Mouse (Mus musculus): ENCODE data around the gene Lrp1.
A peak's percentile ranks its signal among the peaks of the same experiment; 100 is the strongest.

Gene Lrp1

DNA sequence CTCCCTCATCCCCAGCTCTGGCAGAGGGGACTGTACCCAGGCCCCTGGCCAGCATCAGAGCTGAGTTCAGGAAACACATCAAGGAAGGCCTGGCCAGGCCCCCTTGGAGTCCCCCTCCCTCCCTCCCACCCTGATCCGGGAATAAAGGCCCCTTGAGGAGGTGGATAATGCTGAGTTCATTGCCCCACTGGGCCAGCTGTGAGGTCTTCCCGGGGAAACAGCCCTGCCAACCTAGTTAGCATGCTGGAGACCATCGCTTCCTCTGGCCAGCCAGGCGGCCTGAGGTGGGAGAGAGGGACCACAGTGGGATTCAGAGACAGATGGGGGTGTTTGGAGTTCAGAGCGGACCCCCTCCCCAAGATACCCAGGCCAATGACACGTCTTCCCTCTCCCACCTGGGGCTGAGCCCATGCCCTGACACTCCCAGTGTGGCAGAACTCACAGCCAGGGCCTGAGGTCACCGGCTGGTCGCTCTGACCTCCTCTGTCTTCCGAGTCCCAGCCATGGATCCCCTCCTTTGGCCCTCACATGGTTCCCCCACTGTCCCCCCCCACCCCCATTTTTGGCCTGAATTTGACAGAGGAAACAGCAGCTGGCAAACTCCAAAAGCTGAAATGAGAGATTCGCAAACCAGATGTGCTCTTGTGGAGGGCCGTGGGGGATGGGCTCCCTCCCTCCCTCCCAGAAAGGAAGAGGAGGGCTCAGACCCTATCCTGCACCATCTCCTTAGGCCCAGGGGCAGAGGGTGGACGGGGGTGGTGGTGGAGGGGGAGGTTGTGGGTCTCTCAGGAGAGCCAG, 6.5 kb downstream of the Lrp1 start:
- no peak for DNase-seq

GRCm38 (mm10) chr10:127612079-127612775, 8.7 kb downstream of the Lrp1 start:
- DNase-seq, result no peak

DNA sequence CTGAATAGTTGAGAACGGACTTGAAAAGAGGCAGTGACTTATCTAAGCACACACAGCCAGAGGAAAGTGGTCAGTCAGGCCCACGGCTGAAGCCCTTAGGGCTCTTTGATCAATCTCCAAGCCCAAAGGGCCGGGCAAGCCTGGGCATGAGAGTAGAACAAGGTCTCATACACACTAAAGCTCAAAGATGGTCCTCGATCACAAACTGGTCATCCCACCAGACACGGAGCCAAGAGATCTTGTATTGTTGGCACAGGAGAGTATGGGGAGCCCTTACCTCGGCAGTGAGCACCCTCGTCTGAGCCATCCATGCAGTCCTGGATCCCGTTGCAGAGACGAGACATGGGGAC, 10.9 kb downstream of the Lrp1 start:
- no peak for DNase-seq

- DNase-seq, result no peak
These were observed 11.4 kb downstream of the Lrp1 start for GRCm38 (mm10) chr10:127609415-127610065.

DNA sequence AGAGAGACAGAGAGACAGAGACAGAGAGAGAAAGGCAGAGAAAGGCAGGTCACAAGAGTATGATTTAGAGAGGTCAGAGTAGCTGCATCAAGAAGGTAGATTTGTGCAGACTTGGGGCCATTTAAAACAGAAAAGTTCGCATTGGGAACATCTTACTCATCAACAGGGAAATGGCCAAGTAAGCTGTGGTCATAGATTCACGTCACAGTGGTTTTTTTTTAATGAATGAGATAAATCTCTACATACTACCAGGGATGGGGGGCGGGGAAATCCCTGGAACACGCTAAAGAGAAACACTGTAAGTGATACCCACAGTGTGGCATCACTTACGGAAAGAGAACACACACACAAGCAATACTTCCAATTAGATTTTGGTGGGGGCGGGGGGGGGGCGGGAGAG, 13.9 kb downstream of the Lrp1 start:
- DNase-seq, result no peak

- no peak for DNase-seq
These were observed 15.2 kb downstream of the Lrp1 start for GRCm38 (mm10) chr10:127605756-127606155.

GRCm38 (mm10) chr10:127605251-127605547, 15.7 kb downstream of the Lrp1 start:
- no peak for DNase-seq

DNA sequence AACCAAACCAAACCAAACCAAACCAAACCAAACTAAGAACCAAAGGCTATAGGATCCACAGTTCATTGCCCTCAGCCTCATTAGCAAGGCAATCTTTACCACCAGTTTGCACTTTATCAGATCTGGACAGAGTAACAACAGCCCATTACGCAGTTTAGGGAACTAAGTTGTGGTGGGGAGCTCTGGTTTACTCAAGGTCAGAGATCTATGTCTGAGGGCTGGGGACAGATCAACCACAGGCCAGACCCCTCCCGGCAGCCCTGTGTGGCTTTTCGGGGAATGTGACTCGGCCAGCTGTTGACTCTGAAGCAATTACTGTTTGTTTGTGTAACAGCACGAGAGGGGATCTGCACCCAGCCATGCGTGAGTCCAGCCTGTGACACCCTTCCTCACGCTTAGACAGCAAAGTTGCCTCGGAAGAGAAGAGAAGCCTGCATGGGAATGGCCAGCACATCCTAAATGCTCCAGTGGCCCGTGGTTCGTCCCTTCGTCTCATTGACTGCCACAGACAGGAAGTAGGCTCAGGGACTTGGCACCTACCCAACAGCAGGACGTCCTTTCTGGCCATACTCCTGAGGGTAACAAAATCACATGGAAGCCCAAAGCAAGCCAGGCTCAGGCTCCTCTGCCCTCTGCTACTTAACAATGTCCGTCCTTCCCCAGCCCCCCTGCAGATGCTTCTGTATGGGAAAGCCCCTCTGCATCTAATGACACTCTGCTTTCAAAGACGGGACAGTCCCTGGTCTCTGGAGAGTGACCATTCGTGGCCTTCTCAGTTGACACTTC, 16.3 kb downstream of the Lrp1 start:
- DNase-seq, result no peak

- DNase-seq, result no peak
These were observed 17.2 kb downstream of the Lrp1 start for GRCm38 (mm10) chr10:127603437-127604371.

DNA sequence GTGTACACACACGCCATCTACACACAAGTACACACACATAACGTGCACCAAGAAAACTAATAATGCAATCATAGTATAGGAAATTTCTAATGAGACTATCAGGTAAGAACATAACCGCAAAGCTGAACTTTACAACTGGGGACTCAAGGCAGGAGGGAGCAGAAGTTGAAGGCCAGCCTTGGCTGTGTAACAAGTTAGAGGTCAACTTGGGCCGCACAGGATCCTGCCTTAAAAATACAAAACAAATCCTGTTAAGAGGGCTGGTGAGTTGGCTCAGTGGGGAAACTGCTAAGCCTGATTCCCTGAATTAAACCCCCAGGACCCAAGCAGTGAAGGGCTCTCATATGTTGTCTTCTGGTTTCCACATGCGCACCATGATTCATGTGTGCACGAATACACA, 18.8 kb downstream of the Lrp1 start:
- DNase-seq, result no peak

- no peak for DNase-seq
These were observed 21.0 kb downstream of the Lrp1 start for GRCm38 (mm10) chr10:127599779-127600541.

DNA sequence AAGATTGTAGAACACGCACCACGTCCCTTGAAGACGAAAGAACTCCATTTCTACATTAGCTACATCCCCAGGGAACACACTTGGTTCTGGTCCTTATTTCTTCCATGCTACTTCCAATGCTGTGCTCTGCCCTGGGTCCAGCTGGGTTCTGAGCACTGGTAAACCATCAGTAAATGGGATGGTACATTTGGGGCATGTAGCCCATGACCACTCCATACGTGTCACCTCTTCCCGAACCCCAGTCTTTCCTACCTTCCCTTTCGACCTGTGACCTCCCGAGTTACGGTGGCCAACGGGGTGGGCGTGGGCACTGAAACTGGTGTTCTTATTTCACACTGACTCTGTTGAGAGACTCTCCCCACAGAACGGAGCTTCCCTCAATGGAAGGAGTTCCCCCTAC, 21.7 kb downstream of the Lrp1 start:
- no peak for DNase-seq

DNA sequence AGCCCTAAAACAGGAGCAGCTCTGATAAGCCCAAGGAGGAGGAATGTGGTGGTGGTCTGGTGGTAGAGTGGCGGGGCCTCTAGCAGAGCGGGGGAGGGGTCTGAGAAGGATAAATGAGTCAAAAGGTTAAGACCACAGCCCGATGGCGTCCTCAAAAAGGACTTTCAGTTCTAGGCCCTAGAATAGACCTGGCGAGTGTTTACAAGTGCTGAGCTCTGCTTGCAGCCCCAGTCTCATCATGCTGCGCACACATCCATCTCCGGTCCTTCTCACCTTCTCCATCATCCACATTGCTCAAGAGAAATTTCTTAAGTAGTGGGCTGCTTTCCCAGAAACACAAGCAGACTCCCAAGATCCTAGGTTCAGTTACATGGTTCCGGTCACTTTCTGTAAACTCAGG, 22.3 kb downstream of the Lrp1 start:
- no peak for DNase-seq

GRCm38 (mm10) chr10:127597311-127597901, 23.5 kb downstream of the Lrp1 start:
- DNase-seq, result no peak

GRCm38 (mm10) chr10:127596321-127596941, 24.5 kb downstream of the Lrp1 start:
- DNase-seq, result no peak

- DNase-seq, result peak; percentile 26
These were observed 25.8 kb downstream of the Lrp1 start for GRCm38 (mm10) chr10:127594930-127595715.

DNA sequence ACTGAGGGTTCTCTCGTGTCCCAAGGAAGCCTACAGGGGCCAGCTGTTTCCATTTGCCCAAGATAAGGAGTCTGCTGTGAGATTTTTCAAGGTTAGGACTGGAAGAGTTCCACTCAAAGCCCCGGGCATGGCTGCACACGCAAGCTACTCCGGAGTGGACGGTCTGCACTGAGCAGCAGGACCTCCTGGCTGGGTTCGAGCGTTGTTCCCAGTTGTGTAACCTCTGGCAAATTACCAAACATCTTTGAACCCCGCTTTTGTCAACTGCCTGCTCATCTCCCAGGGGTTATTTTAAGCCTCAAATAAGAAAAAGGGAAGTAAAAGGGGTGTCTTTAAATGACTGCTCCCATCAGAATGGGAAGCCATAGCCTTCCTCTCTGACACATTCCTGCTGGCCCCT, 26.5 kb downstream of the Lrp1 start:
- no peak for DNase-seq

- DNase-seq, result no peak
These were observed 28.1 kb downstream of the Lrp1 start for GRCm38 (mm10) chr10:127592850-127593249.

- no peak for DNase-seq
These were observed 28.5 kb downstream of the Lrp1 start for GRCm38 (mm10) chr10:127592423-127592822.

DNA sequence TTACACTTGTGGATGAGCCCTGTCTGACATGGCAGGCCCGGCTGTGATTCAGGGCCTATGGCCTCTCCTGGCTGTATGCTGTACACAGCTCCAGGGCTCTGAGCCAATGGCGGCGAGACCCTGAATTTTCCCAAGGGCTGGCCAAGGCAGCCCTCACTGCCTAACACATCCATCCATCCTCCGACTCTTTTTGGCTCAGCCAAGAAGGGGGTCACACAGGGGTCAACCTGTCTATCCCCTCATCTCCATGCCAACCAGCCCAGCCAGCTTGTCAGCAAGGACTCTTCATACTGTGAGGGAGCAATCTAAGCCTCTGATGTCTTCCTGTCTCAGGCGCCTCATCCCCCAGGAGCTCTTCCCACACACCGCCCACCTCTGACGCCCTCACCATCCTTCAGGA, 29.4 kb downstream of the Lrp1 start:
- DNase-seq, result no peak
